Mouse (Mus musculus): Measurements from ENCODE around the gene Vmn1r85.

- TF ChIP-seq CTCF (IDR thresholded peaks at IDR 0.05; ENCODE audit: low read depth, low read length) (no peak), POLR2A (IDR thresholded peaks at IDR 0.05; ENCODE audit: extremely low read depth, insufficient read depth, low read length) (no peak)
Observed at GRCm38 (mm10) chr7:13041256-13041655, 53.7 kb downstream of the Vmn1r85 start.

Data from liver, adult 2 months (tissue).